Mouse (Mus musculus): ENCODE results near the gene Tex30. TPM values are rescaled to one million over a fixed set of nuclear protein-coding genes. Genes with fewer than 3 reads are reported as not detected.

The Tex30 gene
- 21.9 TPM for polyA plus RNA-seq (2012; fragmentation: generic; extraction: Trizol)
- long read RNA-seq, experiment 1, transcript Tex30-211 (6 exons, 960 nt): major isoform, 19 of 44 reads
- long read RNA-seq, experiment 1, transcript Tex30-208 (6 exons, 1,360 nt): minor isoform, 14 of 44 reads
- long read RNA-seq, experiment 1, partial matches to known transcripts: 3 of 44 reads
- long read RNA-seq, experiment 1, other reads (novel, unspliced or antisense): 8 of 44 reads
- long read RNA-seq, experiment 2, transcript Tex30-211 (6 exons, 960 nt): major isoform, 33 of 42 reads
- long read RNA-seq, experiment 2, partial matches to known transcripts: 0 of 42 reads
- long read RNA-seq, experiment 2, other reads (novel, unspliced or antisense): 8 of 42 reads

DNA sequence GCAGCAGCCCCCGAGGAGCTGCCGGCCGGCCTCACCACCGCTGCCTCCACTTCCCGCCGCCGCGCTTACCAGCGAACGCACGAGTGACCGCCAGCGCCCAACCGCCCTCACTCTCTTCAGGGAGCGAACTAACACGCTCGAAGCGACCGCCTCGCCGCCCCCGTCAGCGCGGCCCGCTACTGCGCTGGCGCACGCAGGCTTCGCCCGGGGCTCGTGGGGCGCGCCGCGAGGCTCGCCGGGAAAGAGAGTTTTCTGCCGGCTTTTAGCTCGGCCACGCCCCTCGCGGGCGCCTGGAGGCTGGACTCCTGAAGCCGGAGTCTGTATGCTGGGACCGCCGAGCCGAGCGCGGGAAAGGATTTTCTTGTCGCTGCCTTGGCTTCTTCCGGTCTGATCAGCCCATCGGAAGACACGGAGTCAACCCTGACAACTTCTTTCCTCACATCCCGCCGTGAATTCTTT lies at the start of gene Tex30:
TSS of gene Tex30 (minus strand) at position 183 of the 459 bp plus-strand sequence.
- Histone ChIP-seq H3K36me3 (ENCODE audit: control insufficient read depth, insufficient read depth) (peaks cover 31% of the 10 kb centered on the region), H3K27me3 (ENCODE audit: control insufficient read depth, insufficient read depth, insufficient read length) (no peaks in the 10 kb centered on the region), H3ac (ENCODE audit: control insufficient read depth, insufficient read length, low read depth) (peak within 1 kb of the TSS; percentile 86), H3K79me3 (ENCODE audit: low read depth) (peaks cover 36% of the 10 kb centered on the region), H3K4me3 (ENCODE audit: insufficient read depth, poor library complexity, severe bottlenecking) (peak within 1 kb of the TSS; percentile 66), H3K79me2 (ENCODE audit: control insufficient read depth, insufficient read depth) (peaks cover 44% of the 10 kb centered on the region)
- no peak for TF ChIP-seq CTCF (IDR thresholded peaks at IDR 0.05; ENCODE audit: control insufficient read depth, insufficient read depth, insufficient read length)
- TF ChIP-seq USF1 (IDR thresholded peaks at IDR 0.05; ENCODE audit: low read depth): no peak
- TF ChIP-seq MYOD1 (IDR thresholded peaks at IDR 0.05; ENCODE audit: control insufficient read depth, insufficient read length, low read depth): no peak
- TF ChIP-seq CEBPB (IDR thresholded peaks at IDR 0.05; ENCODE audit: low read depth): no peak
- TF ChIP-seq MYOG (IDR thresholded peaks at IDR 0.05; ENCODE audit: control insufficient read depth, extremely low read depth, insufficient read length): no peak
- peak; percentile 70 for TF ChIP-seq MAX (IDR thresholded peaks at IDR 0.05)
- TF ChIP-seq FOSL1 (IDR thresholded peaks at IDR 0.05; ENCODE audit: insufficient read depth, low read length, poor library complexity, severe bottlenecking): no peak

DNA sequence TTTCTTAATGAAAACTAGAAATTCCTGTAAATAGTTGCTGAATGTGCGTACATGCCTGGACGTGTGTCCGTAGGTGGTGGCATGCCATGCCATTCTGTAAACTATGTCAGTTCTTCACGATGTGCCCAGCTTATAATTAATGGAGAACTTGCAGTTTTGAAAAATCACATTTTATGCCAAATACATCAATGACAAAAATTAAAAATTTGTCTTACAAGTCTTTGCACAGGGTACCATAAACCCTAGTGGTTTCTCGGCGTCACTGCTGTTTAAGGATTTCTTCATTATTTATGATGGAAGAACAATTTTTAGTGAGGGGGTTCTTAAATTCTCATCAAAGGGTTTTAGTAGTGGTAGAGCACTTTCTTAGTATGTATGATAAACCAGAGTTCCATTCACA lies 46.5 kb upstream of the Tex30 start:
- no peak for TF ChIP-seq MYOG (IDR thresholded peaks at IDR 0.05; ENCODE audit: control insufficient read depth, extremely low read depth, insufficient read length)
- TF ChIP-seq CTCF (IDR thresholded peaks at IDR 0.05; ENCODE audit: control insufficient read depth, insufficient read depth, insufficient read length): no peak
- no peak for TF ChIP-seq CEBPB (IDR thresholded peaks at IDR 0.05; ENCODE audit: low read depth)
- no peak for TF ChIP-seq USF1 (IDR thresholded peaks at IDR 0.05; ENCODE audit: low read depth)
- TF ChIP-seq MAX (IDR thresholded peaks at IDR 0.05): no peak
- TF ChIP-seq FOSL1 (IDR thresholded peaks at IDR 0.05; ENCODE audit: insufficient read depth, low read length, poor library complexity, severe bottlenecking): no peak
- TF ChIP-seq MYOD1 (IDR thresholded peaks at IDR 0.05; ENCODE audit: control insufficient read depth, insufficient read length, low read depth): no peak
- Histone ChIP-seq H3K27me3 (ENCODE audit: control insufficient read depth, insufficient read depth, insufficient read length) (no peaks in the 10 kb centered on the region), H3K79me2 (ENCODE audit: control insufficient read depth, insufficient read depth) (peaks cover 18% of the 10 kb centered on the region), H3K79me3 (ENCODE audit: low read depth) (peaks cover 3% of the 10 kb centered on the region), H3K4me3 (ENCODE audit: insufficient read depth, poor library complexity, severe bottlenecking) (peak overlapping the region; percentile 56), H3K36me3 (ENCODE audit: control insufficient read depth, insufficient read depth) (peaks cover 7% of the 10 kb centered on the region), H3ac (ENCODE audit: control insufficient read depth, insufficient read length, low read depth) (no peak overlapping the region)

DNA sequence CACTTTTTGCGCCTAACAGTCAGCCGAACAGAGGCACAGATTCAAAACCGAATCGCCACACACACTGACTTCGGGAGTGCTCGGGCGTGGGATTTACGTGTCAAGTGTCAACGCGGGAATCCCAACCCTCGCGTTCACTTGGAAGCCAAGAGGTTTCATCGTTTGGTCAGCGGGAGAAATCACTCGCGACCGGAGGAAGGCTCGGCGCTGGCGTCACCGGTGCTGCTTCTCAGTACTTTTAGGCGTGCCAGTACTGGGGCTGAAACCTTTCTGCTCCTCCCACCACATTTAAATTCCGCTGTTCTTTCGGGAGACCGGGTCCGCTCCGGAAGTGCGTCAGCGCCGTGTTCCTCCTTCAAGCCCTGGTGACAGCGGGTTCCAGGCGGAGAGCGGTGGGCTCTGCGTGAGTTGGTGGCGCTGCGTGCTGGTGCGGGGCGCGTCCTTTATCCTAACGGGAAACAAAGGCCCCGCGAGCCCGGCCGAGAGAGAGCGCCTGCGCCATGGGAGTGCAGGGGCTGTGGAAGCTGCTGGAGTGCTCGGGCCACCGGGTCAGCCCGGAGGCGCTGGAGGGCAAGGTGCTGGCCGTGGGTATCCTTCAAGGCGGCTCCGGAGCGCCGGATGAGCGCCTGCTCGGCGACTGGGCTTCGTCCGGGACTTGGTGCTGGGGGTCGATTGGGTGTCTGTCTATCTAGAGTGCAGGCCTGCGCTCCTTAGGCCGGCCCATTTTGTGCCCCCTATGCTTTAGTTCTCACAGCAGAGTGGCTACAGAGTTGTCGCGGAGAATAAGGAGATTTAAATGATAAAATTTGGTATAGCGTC lies 45.5 kb upstream of the Tex30 start, which contains the start of gene Ercc5:
TSS of gene Ercc5 (plus strand) at position 182 of the 819 bp plus-strand sequence.
- Histone ChIP-seq H3K4me3 (ENCODE audit: insufficient read depth, poor library complexity, severe bottlenecking) (peak within 1 kb of the TSS; percentile 56), H3K27me3 (ENCODE audit: control insufficient read depth, insufficient read depth, insufficient read length) (no peaks in the 10 kb centered on the region), H3K79me3 (ENCODE audit: low read depth) (peaks cover 3% of the 10 kb centered on the region), H3ac (ENCODE audit: control insufficient read depth, insufficient read length, low read depth) (peak within 1 kb of the TSS; percentile 83), H3K79me2 (ENCODE audit: control insufficient read depth, insufficient read depth) (peaks cover 18% of the 10 kb centered on the region), H3K36me3 (ENCODE audit: control insufficient read depth, insufficient read depth) (peaks cover 16% of the 10 kb centered on the region)
- TF ChIP-seq USF1 (IDR thresholded peaks at IDR 0.05; ENCODE audit: low read depth) (no peak), MYOG (IDR thresholded peaks at IDR 0.05; ENCODE audit: control insufficient read depth, extremely low read depth, insufficient read length) (no peak), FOSL1 (IDR thresholded peaks at IDR 0.05; ENCODE audit: insufficient read depth, low read length, poor library complexity, severe bottlenecking) (no peak), MAX (IDR thresholded peaks at IDR 0.05) (peak; percentile 27)

DNA sequence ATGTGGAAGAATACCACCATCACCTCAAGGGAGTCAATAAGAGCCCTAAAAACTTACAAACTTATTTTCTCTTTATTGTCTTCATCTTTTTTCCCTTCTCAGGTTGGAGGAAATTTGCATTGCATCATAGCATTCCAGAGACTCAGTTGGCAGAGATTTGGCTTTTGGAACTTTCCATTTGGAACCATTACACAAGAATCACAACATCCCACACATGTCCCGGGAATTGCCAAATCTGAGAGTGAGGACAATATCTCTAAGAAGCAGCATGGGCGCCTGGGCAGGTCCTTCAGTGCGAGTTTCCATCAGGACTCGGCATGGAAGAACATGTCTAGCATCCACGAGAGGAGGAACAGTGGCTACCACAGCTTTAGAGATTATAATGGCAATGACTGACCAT lies 40.5 kb upstream of the Tex30 start:
- TF ChIP-seq FOSL1 (IDR thresholded peaks at IDR 0.05; ENCODE audit: insufficient read depth, low read length, poor library complexity, severe bottlenecking) (no peak), CTCF (IDR thresholded peaks at IDR 0.05; ENCODE audit: control insufficient read depth, insufficient read depth, insufficient read length) (no peak), CEBPB (IDR thresholded peaks at IDR 0.05; ENCODE audit: low read depth) (no peak), MYOD1 (IDR thresholded peaks at IDR 0.05; ENCODE audit: control insufficient read depth, insufficient read length, low read depth) (no peak), USF1 (IDR thresholded peaks at IDR 0.05; ENCODE audit: low read depth) (no peak), MAX (IDR thresholded peaks at IDR 0.05) (no peak), MYOG (IDR thresholded peaks at IDR 0.05; ENCODE audit: control insufficient read depth, extremely low read depth, insufficient read length) (no peak)
- Histone ChIP-seq H3K79me2 (ENCODE audit: control insufficient read depth, insufficient read depth) (no peaks in the 10 kb centered on the region), H3ac (ENCODE audit: control insufficient read depth, insufficient read length, low read depth) (no peak overlapping the region), H3K4me3 (ENCODE audit: insufficient read depth, poor library complexity, severe bottlenecking) (no peak overlapping the region), H3K36me3 (ENCODE audit: control insufficient read depth, insufficient read depth) (peaks cover 45% of the 10 kb centered on the region), H3K79me3 (ENCODE audit: low read depth) (no peaks in the 10 kb centered on the region), H3K27me3 (ENCODE audit: control insufficient read depth, insufficient read depth, insufficient read length) (no peaks in the 10 kb centered on the region)

DNA sequence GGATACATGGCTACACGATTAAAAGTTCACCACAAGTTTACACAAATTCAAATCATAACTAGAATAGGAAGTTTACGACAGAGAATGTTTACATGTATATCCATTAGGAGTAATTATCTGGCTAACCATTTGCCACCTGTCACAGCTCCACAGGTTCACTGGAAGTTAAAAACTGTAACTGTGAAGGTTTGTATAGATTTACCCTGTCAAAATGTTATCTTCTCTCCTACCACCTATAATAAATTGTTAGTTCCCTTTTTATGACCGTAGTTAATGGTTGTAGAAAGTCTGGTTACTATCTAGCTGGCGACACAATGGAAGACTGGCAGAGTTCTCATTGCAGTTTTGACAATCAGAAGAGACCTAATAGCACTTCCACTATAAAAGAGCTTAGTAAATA lies 38.0 kb upstream of the Tex30 start:
- no peaks in the 10 kb centered on the region for H3K79me2 ChIP-seq (ENCODE audit: control insufficient read depth, insufficient read depth)
- no peaks in the 10 kb centered on the region for H3K79me3 ChIP-seq (ENCODE audit: low read depth)
- H3ac ChIP-seq (ENCODE audit: control insufficient read depth, insufficient read length, low read depth): no peak overlapping the region
- no peaks in the 10 kb centered on the region for H3K27me3 ChIP-seq (ENCODE audit: control insufficient read depth, insufficient read depth, insufficient read length)
- peaks cover 57% of the 10 kb centered on the region for H3K36me3 ChIP-seq (ENCODE audit: control insufficient read depth, insufficient read depth)
- no peak overlapping the region for H3K4me3 ChIP-seq (ENCODE audit: insufficient read depth, poor library complexity, severe bottlenecking)
- no peak for TF ChIP-seq MYOG (IDR thresholded peaks at IDR 0.05; ENCODE audit: control insufficient read depth, extremely low read depth, insufficient read length)
- no peak for TF ChIP-seq USF1 (IDR thresholded peaks at IDR 0.05; ENCODE audit: low read depth)
- TF ChIP-seq MYOD1 (IDR thresholded peaks at IDR 0.05; ENCODE audit: control insufficient read depth, insufficient read length, low read depth): no peak
- no peak for TF ChIP-seq FOSL1 (IDR thresholded peaks at IDR 0.05; ENCODE audit: insufficient read depth, low read length, poor library complexity, severe bottlenecking)
- TF ChIP-seq MAX (IDR thresholded peaks at IDR 0.05): no peak
- TF ChIP-seq CTCF (IDR thresholded peaks at IDR 0.05; ENCODE audit: control insufficient read depth, insufficient read depth, insufficient read length): no peak

Data from C2C12 (cell line).